13 mouse cellular contexts compared by ENCODE assay signal in genomic region chr13:28759026-28759425, GRCm38 (mm10).
DNase-seq lines count a peak whose midpoint lies in the region; ATAC-seq and TF ChIP-seq lines count a peak whose summit lies in the region.
"Had no signal": no experiment of that assay in that cellular context is flagged by ENCODE, and none has a peak within 500 bp of the region (broad histone marks: within the 10 kb centered on the region; RNA-seq: fewer than 3 reads in every experiment).

No protein-coding gene starts in this region.

- ATAC-seq in lung, embryonic 14.5 days (ENCODE audit: insufficient read depth): no peak
- no peak for ATAC-seq in embryonic facial prominence, embryonic 14.5 days (ENCODE audit: low read depth)
- ATAC-seq in limb, embryonic 14.5 days (ENCODE audit: low FRiP score, low read depth): 0 out of 2 replicates have a peak, but pooled peaks have one; percentile 42
- ATAC-seq: liver, embryonic 12.5 days had no signal

- H3K4me1 ChIP-seq in heart, adult 2 months (ENCODE audit: control insufficient read depth, insufficient read depth, low read length): peaks cover 8% of the 10 kb centered on the region
- peaks cover 45% of the 10 kb centered on the region for H3K4me1 ChIP-seq in lung, embryonic 14.5 days (ENCODE audit: insufficient read depth)
- peaks cover 39% of the 10 kb centered on the region for H3K4me1 ChIP-seq in embryonic facial prominence, embryonic 14.5 days (ENCODE audit: control insufficient read depth, insufficient read depth, low read length)
- H3K4me1 ChIP-seq in limb, embryonic 14.5 days (ENCODE audit: control insufficient read depth, insufficient read depth, low read length): peaks cover 46% of the 10 kb centered on the region

- DNase-seq in heart, adult 2 months: peak in 1 of 2 experiments; percentile 21
- no peak for DNase-seq in heart, postnatal 36 days
- DNase-seq in lung, embryonic 14.5 days: peak; percentile 42
- DNase-seq in lung, adult 18-20 months: no peak
- peak; percentile 84 for DNase-seq in embryonic facial prominence, embryonic 14.5 days (ENCODE audit: low spot score)
- DNase-seq in limb, embryonic 14.5 days (ENCODE audit: low spot score): peak; percentile 56
- no peak for DNase-seq in cerebellum, adult 18-20 months
- DNase-seq in left cerebral cortex, postnatal 10 days (ENCODE audit: extremely low spot score in 1 of 2, low spot score in 2 of 2): no peak
- DNase-seq: adrenal gland, adult 8-10 months; thymus, postnatal 36 days had no signal

- no peak for TF ChIP-seq CTCF in heart, adult 2 months (IDR thresholded peaks at IDR 0.05)
- TF ChIP-seq CTCF in lung, embryonic 14.5 days (IDR thresholded peaks at IDR 0.05; ENCODE audit: low read depth): no peak

- intact Hi-C loops in heart, adult 2 months (cut with DNase I): loop anchor here (2.0 to 10.0 kb wide), 5 partner anchors 126 to 342 kb away; no protein-coding TSS in a partner anchor
- intact Hi-C loops in heart, postnatal 36 days (cut with DNase I): loop anchor here (5.0 kb wide), 5 partner anchors 83 to 337 kb away; no protein-coding TSS in a partner anchor
- intact Hi-C loops in left cerebral cortex, postnatal 10 days (cut with DNase I): no loop called here

- no peaks in the 10 kb centered on the region for H3K9me3 ChIP-seq in lung, embryonic 14.5 days (ENCODE audit: low read depth, low read length)
- H3K9me3 ChIP-seq in embryonic facial prominence, embryonic 14.5 days (ENCODE audit: control insufficient read depth, low read length): no peaks in the 10 kb centered on the region
- no peaks in the 10 kb centered on the region for H3K9me3 ChIP-seq in limb, embryonic 14.5 days (ENCODE audit: control insufficient read depth, low read length)
- H3K9me3 ChIP-seq: hindbrain, embryonic 12.5 days; liver, embryonic 12.5 days; midbrain, embryonic 13.5 days had no signal

- H3K79me2 ChIP-seq in heart, adult 2 months (replicated peaks; ENCODE audit: control insufficient read depth, insufficient read depth, low read length): no peaks in the 10 kb centered on the region

- no peak for TF ChIP-seq EP300 in heart, adult 2 months (IDR thresholded peaks at IDR 0.05; ENCODE audit: insufficient read depth, low read depth, low read length)

- TF ChIP-seq POLR2A in heart, adult 2 months (IDR thresholded peaks at IDR 0.05; ENCODE audit: insufficient read depth, low read depth, low read length): no peak
- TF ChIP-seq POLR2A in limb, embryonic 14.5 days (IDR thresholded peaks at IDR 0.05; ENCODE audit: borderline replicate concordance, extremely low read depth, insufficient read depth, insufficient read length): no peak

- H3K4me2 ChIP-seq in lung, embryonic 14.5 days: no peak overlapping the region
- H3K4me2 ChIP-seq in embryonic facial prominence, embryonic 14.5 days (ENCODE audit: low read depth, low read length): peak overlapping the region; percentile 70; the same call in 1 of the 2 replicates
- peak overlapping the region; percentile 68; the same call in 1 of the 2 replicates for H3K4me2 ChIP-seq in limb, embryonic 14.5 days (replicated peaks; ENCODE audit: low read depth, low read length, severe bottlenecking)

- H3K27me3 ChIP-seq in heart, adult 2 months (ENCODE audit: control insufficient read depth, insufficient read depth, low read length): no peaks in the 10 kb centered on the region
- H3K27me3 ChIP-seq in lung, embryonic 14.5 days (ENCODE audit: insufficient read depth, low read length): no peaks in the 10 kb centered on the region
- H3K27me3 ChIP-seq in embryonic facial prominence, embryonic 14.5 days (replicated peaks; ENCODE audit: control insufficient read depth, insufficient read depth, low read length): no peaks in the 10 kb centered on the region
- no peaks in the 10 kb centered on the region for H3K27me3 ChIP-seq in limb, embryonic 14.5 days (ENCODE audit: control insufficient read depth, insufficient read depth, low read length)
- H3K27me3 ChIP-seq: hindbrain, embryonic 12.5 days; liver, embryonic 12.5 days; midbrain, embryonic 13.5 days had no signal

- 49% methylated on average over 3 of the region's 3 CpGs for WGBS in heart, adult 2 months
- WGBS in lung, embryonic 14.5 days: 24% methylated on average over 3 of the region's 3 CpGs
- WGBS in embryonic facial prominence, embryonic 14.5 days: 35% methylated on average over 3 of the region's 3 CpGs
- 34% methylated on average over 3 of the region's 3 CpGs for WGBS in limb, embryonic 14.5 days

- peaks cover 11% of the 10 kb centered on the region for H3K36me3 ChIP-seq in heart, adult 2 months (ENCODE audit: control insufficient read depth, insufficient read depth, low read length)
- H3K36me3 ChIP-seq in lung, embryonic 14.5 days (ENCODE audit: insufficient read depth): no peaks in the 10 kb centered on the region
- H3K36me3 ChIP-seq in embryonic facial prominence, embryonic 14.5 days (ENCODE audit: control insufficient read depth, insufficient read depth, low read length): no peaks in the 10 kb centered on the region
- no peaks in the 10 kb centered on the region for H3K36me3 ChIP-seq in limb, embryonic 14.5 days (ENCODE audit: control insufficient read depth, insufficient read depth, low read length)
- H3K36me3 ChIP-seq: hindbrain, embryonic 12.5 days; liver, embryonic 12.5 days; midbrain, embryonic 13.5 days had no signal

- H3K4me3 ChIP-seq in heart, adult 2 months: no peak overlapping the region
- no peak overlapping the region for H3K4me3 ChIP-seq in lung, embryonic 14.5 days (ENCODE audit: low read depth, low read length)
- no peak overlapping the region for H3K4me3 ChIP-seq in embryonic facial prominence, embryonic 14.5 days (ENCODE audit: low read depth, low read length)
- no peak overlapping the region for H3K4me3 ChIP-seq in limb, embryonic 14.5 days (replicated peaks; ENCODE audit: low read length)
- H3K4me3 ChIP-seq: liver, embryonic 12.5 days; midbrain, embryonic 13.5 days had no signal

- H3K27ac ChIP-seq in heart, adult 2 months: peak overlapping the region; percentile 90
- peak overlapping the region; percentile 91 for H3K27ac ChIP-seq in lung, embryonic 14.5 days (ENCODE audit: low read depth)
- peak overlapping the region; percentile 94 for H3K27ac ChIP-seq in embryonic facial prominence, embryonic 14.5 days (replicated peaks; ENCODE audit: low read depth, low read length)
- H3K27ac ChIP-seq in limb, embryonic 14.5 days (replicated peaks; ENCODE audit: low read depth, low read length): peak overlapping the region; percentile 84

- H3K9ac ChIP-seq in heart, adult 2 months (ENCODE audit: low read depth, low read length): no peak overlapping the region
- no peak overlapping the region for H3K9ac ChIP-seq in lung, embryonic 14.5 days
- H3K9ac ChIP-seq in embryonic facial prominence, embryonic 14.5 days (ENCODE audit: low read depth, low read length): no peak overlapping the region
- no peak overlapping the region for H3K9ac ChIP-seq in limb, embryonic 14.5 days (ENCODE audit: low read depth, low read length, severe bottlenecking)
- H3K9ac ChIP-seq: liver, embryonic 12.5 days had no signal

Comparison
In these comparisons a context has a peak if more than half of its experiments do, and no peak if none do; other contexts are left out.
1. DNase-seq: peak in lung, embryonic 14.5 days (single experiment), embryonic facial prominence, embryonic 14.5 days (single experiment) and limb, embryonic 14.5 days (single experiment); none in heart, postnatal 36 days (0 of 2), lung, adult 18-20 months (0 of 2), cerebellum, adult 18-20 months (0 of 2) and left cerebral cortex, postnatal 10 days (0 of 2).
2. Peak in every context shown above with its lines, with median percentiles within 50 percentile points of each other: H3K27ac ChIP-seq.